Mouse (Mus musculus) limb, embryonic 15.5 days (tissue): ENCODE measurements around the gene Wwox. TPM values are rescaled to one million over a fixed set of nuclear protein-coding genes. Genes with fewer than 3 reads are reported as not detected.

Experiments
- ATAC-seq: fragments of 200-750 bp; cut with Nextera tagmentation; 2 replicates; pipeline ENCODE4 v1.8.0; 2017; ENCODE audit warnings: low read depth, moderate TSS enrichment; ENCODE audit not compliant: insufficient number of reproducible peaks, low FRiP score, low TSS enrichment
- H3K27ac ChIP-seq: fragments of 300-500 bp; sonication (generic); 2 replicates; pipeline ENCODE4 v1.5.1; 2015; ENCODE audit warnings: moderate library complexity, mild to moderate bottlenecking, inconsistent platforms
- H3K27me3 ChIP-seq: fragments of 300-500 bp; sonication (generic); 2 replicates; pipeline ENCODE4 v1.6.1; 2015; ENCODE audit warnings: inconsistent platforms
- H3K36me3 ChIP-seq: fragments of 300-500 bp; sonication (generic); 2 replicates; pipeline ENCODE4 v1.6.1; 2015; ENCODE audit warnings: inconsistent platforms
- H3K4me1 ChIP-seq: fragments of 300-500 bp; sonication (generic); 2 replicates; pipeline ENCODE4 v1.6.1; 2015; ENCODE audit warnings: inconsistent platforms
- H3K4me2 ChIP-seq: fragments of 300-500 bp; sonication (generic); 2 replicates; pipeline ENCODE4 v1.6.1; 2015; ENCODE audit warnings: mild to moderate bottlenecking, inconsistent platforms
- H3K4me3 ChIP-seq: fragments of 300-500 bp; sonication (generic); 2 replicates; pipeline ENCODE4 v1.5.1; 2015; ENCODE audit warnings: mild to moderate bottlenecking, inconsistent platforms
- H3K9ac ChIP-seq: fragments of 300-500 bp; sonication (generic); 2 replicates; pipeline ENCODE4 v1.6.1; 2015; ENCODE audit warnings: inconsistent platforms
- H3K9me3 ChIP-seq: fragments of 300-500 bp; sonication (generic); 2 replicates; pipeline ENCODE4 v1.6.1; 2016; ENCODE audit warnings: inconsistent platforms
- WGBS: fragments of 180-500 bp; shearing (Covaris S2); methylation state at CpG from one replicate; pipeline ENCODE4 v1.1.7; 2015; 5-methylcytosine and 5-hydroxymethylcytosine counted together
- polyA plus RNA-seq: library from polyadenylated mRNA; unstranded; fragments of >200 nt; fragmentation: Nextera tagmentation; extraction: Ambion mirVana; gene quantifications from 2 replicates; pipeline ENCODE4 v1.2.1, GENCODE M21; 2015

Wwox gene
- polyA plus RNA-seq, 1 experiment from 2014 or later, result 10.4 TPM

DNA sequence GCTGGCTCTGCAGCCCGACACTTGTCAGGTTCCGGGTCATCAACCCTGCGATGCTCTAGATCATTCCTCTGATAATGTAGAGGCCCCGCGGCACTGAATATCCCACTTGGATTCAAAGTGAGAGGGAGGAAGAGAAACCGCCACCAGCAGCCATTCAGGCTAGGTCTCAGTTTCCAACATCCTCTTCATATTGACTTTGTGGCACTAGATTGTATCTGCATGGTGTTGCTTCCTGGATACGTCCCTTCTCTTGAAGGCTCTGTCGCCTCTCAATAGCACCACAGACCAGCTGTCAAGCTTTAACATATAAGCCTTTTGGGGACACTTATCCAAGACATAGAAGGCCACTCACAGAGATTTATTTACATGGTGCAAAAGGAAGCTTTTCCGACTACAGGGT, 502.2 kb downstream of the Wwox start:
- no peak overlapping the region for H3K9ac ChIP-seq

DNA sequence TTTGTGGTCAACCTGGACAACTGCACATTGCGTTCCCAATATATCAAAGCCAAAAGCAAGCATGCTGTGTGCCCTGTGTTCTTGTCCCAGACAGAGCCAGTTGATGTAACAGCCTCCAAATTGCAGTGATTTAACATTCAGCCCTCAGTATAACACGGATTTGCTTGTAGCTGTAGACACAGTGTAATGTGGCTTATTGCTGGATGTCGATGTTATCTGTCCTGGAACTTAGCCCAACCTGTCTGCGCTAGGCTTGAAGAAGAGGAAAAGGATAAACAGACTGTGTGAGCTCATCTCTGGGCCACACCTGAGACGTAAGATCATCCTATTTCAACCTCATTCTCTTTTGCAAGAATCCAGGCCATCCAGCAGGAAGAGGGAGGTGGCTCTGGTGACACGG, 508.5 kb downstream of the Wwox start:
- ATAC-seq, result no peak
- 71% methylated on average over 6 of the region's 6 CpGs for WGBS

More for the DNA sequence above, 502.2 kb downstream of the Wwox start:
- no peaks in the 10 kb centered on the region for H3K9me3 ChIP-seq
- H3K4me2 ChIP-seq, result no peak overlapping the region
- no peak for ATAC-seq
- no peak overlapping the region for H3K27ac ChIP-seq
- H3K36me3 ChIP-seq, result no peaks in the 10 kb centered on the region
- no peak overlapping the region for H3K4me3 ChIP-seq
- H3K4me1 ChIP-seq, result peaks cover 5% of the 10 kb centered on the region; the same call in 1 of the 2 replicates
- WGBS, result 88% methylated on average over 9 of the region's 9 CpGs
- H3K27me3 ChIP-seq, result no peaks in the 10 kb centered on the region; the same call in 1 of the 2 replicates

GRCm38 (mm10) chr8:114956377-114957168, 517.1 kb downstream of the Wwox start:
- H3K27ac ChIP-seq, result peak overlapping the region; percentile 28; the same call in 1 of the 2 replicates
- 32% methylated on average over 8 of the region's 8 CpGs for WGBS

More for the DNA sequence above, 508.5 kb downstream of the Wwox start:
- H3K27me3 ChIP-seq, result peaks cover 11% of the 10 kb centered on the region; the same call in 1 of the 2 replicates
- H3K4me1 ChIP-seq, result no peaks in the 10 kb centered on the region
- no peaks in the 10 kb centered on the region for H3K36me3 ChIP-seq
- H3K4me2 ChIP-seq, result no peak overlapping the region
- H3K9ac ChIP-seq, result no peak overlapping the region
- H3K27ac ChIP-seq, result no peak overlapping the region
- no peaks in the 10 kb centered on the region for H3K9me3 ChIP-seq
- no peak overlapping the region for H3K4me3 ChIP-seq

DNA sequence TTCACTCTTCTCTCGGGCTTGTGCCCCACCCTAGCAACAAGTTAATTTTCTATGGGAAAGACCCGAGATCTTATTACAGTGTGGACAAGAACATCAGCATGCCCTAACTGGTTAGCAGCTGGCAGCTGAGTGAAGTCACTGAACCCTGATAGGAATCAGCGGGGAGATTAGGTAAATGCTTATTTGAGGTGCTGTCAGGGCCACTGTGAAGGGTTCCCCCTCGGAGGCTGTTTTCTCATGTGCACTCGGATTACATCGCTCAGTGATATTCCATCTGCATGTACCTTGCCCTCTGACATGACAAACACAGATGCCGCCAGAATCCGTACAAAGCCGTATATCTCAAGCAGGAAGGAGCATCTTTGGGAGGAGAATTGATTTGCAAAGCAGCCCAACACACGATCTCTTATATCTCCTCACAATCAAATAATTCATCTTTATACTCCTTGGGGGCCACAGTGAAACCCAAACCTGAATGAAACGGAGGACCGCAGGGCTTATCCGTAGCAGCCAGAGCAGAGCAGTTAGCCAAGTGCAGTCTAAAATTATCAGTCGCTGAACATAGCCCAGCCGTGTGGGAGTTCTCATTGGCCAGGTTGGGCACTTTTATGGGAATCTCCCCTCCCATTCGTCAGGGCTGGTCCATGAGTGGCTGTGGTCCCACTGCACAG, 519.1 kb downstream of the Wwox start:
- no peak for ATAC-seq
- 0 out of 2 replicates have a peak, but pooled peaks cover 3% of the 10 kb centered on the region for H3K27me3 ChIP-seq
- no peak overlapping the region for H3K4me2 ChIP-seq
- H3K36me3 ChIP-seq, result no peaks in the 10 kb centered on the region
- H3K9ac ChIP-seq, result no peak overlapping the region
- no peak overlapping the region for H3K4me3 ChIP-seq
- H3K4me1 ChIP-seq, result peaks cover 22% of the 10 kb centered on the region
- H3K9me3 ChIP-seq, result no peaks in the 10 kb centered on the region
- 56% methylated on average over 16 of the region's 16 CpGs for WGBS
- no peak overlapping the region for H3K27ac ChIP-seq

More at GRCm38 (mm10) chr8:114956377-114957168, 517.1 kb downstream of the Wwox start:
- H3K4me1 ChIP-seq, result peaks cover 22% of the 10 kb centered on the region
- H3K36me3 ChIP-seq, result no peaks in the 10 kb centered on the region
- H3K4me3 ChIP-seq, result no peak overlapping the region
- H3K27me3 ChIP-seq, result 0 out of 2 replicates have a peak, but pooled peaks cover 3% of the 10 kb centered on the region
- H3K9me3 ChIP-seq, result no peaks in the 10 kb centered on the region
- no peak overlapping the region for H3K4me2 ChIP-seq
- H3K9ac ChIP-seq, result no peak overlapping the region
- ATAC-seq, result peak; percentile 63

- peaks cover 22% of the 10 kb centered on the region for H3K4me1 ChIP-seq
Measured at GRCm38 (mm10) chr8:114959406-114959805, 520.0 kb downstream of the Wwox start.

GRCm38 (mm10) chr8:114962494-114962893, 523.0 kb downstream of the Wwox start:
- Histone ChIP-seq H3K4me2 (no peak overlapping the region), H3K27me3 (no peaks in the 10 kb centered on the region), H3K9ac (no peak overlapping the region), H3K9me3 (no peaks in the 10 kb centered on the region), H3K36me3 (no peaks in the 10 kb centered on the region), H3K4me1 (peaks cover 7% of the 10 kb centered on the region), H3K27ac (no peak overlapping the region), H3K4me3 (no peak overlapping the region)
- ATAC-seq, result no peak
- 39% methylated on average over 1 of the region's 1 CpGs for WGBS

More at GRCm38 (mm10) chr8:114959406-114959805, 520.0 kb downstream of the Wwox start:
- Histone ChIP-seq H3K27me3 (no peaks in the 10 kb centered on the region), H3K4me2 (no peak overlapping the region), H3K9ac (no peak overlapping the region), H3K36me3 (no peaks in the 10 kb centered on the region), H3K27ac (no peak overlapping the region), H3K9me3 (no peaks in the 10 kb centered on the region), H3K4me3 (no peak overlapping the region)
- 53% methylated on average over 11 of the region's 11 CpGs for WGBS
- ATAC-seq, result no peak

- Histone ChIP-seq H3K4me3 (no peak overlapping the region), H3K4me2 (no peak overlapping the region), H3K4me1 (peaks cover 4% of the 10 kb centered on the region), H3K36me3 (no peaks in the 10 kb centered on the region), H3K27ac (no peak overlapping the region), H3K9me3 (no peaks in the 10 kb centered on the region), H3K9ac (no peak overlapping the region), H3K27me3 (no peaks in the 10 kb centered on the region)
- WGBS, result 89% methylated on average over 4 of the region's 4 CpGs
- no peak for ATAC-seq
Measured at GRCm38 (mm10) chr8:114963282-114963681, 523.8 kb downstream of the Wwox start.

DNA sequence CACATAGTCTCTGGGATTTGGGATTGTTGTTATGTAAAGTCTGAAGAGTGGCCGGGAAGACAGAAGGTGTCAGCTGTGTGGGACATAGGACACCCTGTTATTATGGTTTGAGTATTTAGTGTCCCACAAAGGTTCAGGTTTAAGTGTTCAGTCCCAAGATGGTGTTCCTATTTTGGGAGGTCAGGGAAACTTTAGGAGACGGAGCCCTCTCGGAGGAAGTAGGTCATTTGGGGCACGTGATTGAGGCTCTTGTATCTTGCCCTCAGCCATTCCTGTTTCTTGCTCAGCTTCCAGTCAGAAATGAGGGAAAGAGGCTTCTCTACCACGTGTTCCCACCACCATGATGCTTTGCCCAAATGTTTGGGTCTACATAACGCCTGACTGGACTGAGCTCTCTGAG, 524.8 kb downstream of the Wwox start:
- Histone ChIP-seq H3K9ac (no peak overlapping the region), H3K36me3 (no peaks in the 10 kb centered on the region), H3K9me3 (peaks cover 3% of the 10 kb centered on the region; the same call in 1 of the 2 replicates), H3K4me2 (no peak overlapping the region), H3K4me1 (no peaks in the 10 kb centered on the region), H3K27me3 (no peaks in the 10 kb centered on the region), H3K27ac (no peak overlapping the region), H3K4me3 (no peak overlapping the region)
- ATAC-seq, result no peak
- 88% methylated on average over 6 of the region's 6 CpGs for WGBS

- Histone ChIP-seq H3K4me3 (no peak overlapping the region), H3K4me1 (peaks cover 6% of the 10 kb centered on the region; the same call in 1 of the 2 replicates), H3K27ac (no peak overlapping the region), H3K9ac (no peak overlapping the region), H3K27me3 (0 out of 2 replicates have a peak, but pooled peaks cover 3% of the 10 kb centered on the region), H3K9me3 (peaks cover 3% of the 10 kb centered on the region; the same call in 1 of the 2 replicates), H3K36me3 (no peaks in the 10 kb centered on the region), H3K4me2 (no peak overlapping the region)
- WGBS, result 87% methylated on average over 4 of the region's 4 CpGs
- no peak for ATAC-seq
Measured at GRCm38 (mm10) chr8:114968842-114969241, 529.4 kb downstream of the Wwox start.

DNA sequence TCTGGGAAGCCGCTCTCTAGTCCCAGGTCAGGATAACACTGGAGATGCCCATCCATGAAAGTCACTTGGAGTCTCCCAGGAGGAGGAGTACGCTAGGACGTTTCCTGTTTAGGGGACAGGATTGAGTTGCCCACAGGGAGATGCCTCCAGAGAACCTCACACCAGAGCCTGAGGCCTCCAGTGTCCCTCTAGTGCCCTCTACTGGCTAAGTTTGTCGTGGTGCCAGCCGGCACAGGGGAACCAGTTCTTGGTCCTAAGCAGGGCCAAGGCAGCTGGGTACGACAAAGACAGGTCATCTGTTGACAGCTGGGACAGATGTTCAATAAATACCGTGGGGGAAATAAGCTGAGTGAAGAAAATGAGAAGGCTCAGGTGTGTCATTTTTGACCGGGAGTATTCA, 531.9 kb downstream of the Wwox start:
- Histone ChIP-seq H3K4me1 (peaks cover 6% of the 10 kb centered on the region; the same call in 1 of the 2 replicates), H3K4me3 (no peak overlapping the region), H3K9ac (no peak overlapping the region), H3K27me3 (0 out of 2 replicates have a peak, but pooled peaks cover 6% of the 10 kb centered on the region), H3K4me2 (no peak overlapping the region), H3K27ac (no peak overlapping the region), H3K36me3 (no peaks in the 10 kb centered on the region), H3K9me3 (peaks cover 3% of the 10 kb centered on the region; the same call in 1 of the 2 replicates)
- no peak for ATAC-seq
- WGBS, result 36% methylated on average over 8 of the region's 8 CpGs

DNA sequence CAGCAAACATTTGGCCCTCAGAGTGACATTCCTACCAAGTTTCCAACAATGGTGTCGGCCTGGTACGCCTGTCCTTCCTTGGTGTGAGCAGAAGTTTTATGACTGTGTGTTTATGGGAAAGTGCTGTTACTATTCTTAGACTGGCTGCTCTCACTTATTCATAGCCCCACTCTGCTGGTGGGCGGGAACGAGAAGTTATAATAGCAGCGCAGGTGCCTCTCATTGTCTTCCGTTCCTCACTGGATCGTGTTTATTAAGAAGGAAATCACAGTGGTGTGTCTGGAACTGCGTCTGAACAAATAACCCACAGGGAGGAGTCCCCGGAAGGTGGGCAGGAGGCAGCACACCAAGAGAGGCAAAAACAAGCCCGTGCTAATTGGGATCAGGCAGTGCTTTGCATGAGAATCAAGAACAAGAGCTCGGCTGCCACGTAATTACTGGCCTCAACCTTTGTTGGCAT, 533.6 kb downstream of the Wwox start:
- WGBS, result 20% methylated on average over 12 of the region's 12 CpGs
- no peak for ATAC-seq
- Histone ChIP-seq H3K9me3 (peaks cover 3% of the 10 kb centered on the region; the same call in 1 of the 2 replicates), H3K27ac (no peak overlapping the region), H3K4me3 (no peak overlapping the region), H3K9ac (no peak overlapping the region), H3K36me3 (no peaks in the 10 kb centered on the region), H3K4me1 (peaks cover 6% of the 10 kb centered on the region; the same call in 1 of the 2 replicates), H3K27me3 (0 out of 2 replicates have a peak, but pooled peaks cover 6% of the 10 kb centered on the region), H3K4me2 (no peak overlapping the region)
